Mouse (Mus musculus) cerebellum, adult 9-11 months (tissue): ENCODE data around the gene Fam129a.
A peak's percentile ranks its signal among the peaks of the same experiment; 100 is the strongest.
"Not testable (repeated sequence)": the region's sequence is repeated elsewhere in the genome, so short reads cannot be mapped to it uniquely, and the experiment has no call there.

ENCODE experiments used
- DNase-seq: peaks from one replicate; pipeline ENCODE4 v3.0.0; 2022

The Fam129a gene

DNA sequence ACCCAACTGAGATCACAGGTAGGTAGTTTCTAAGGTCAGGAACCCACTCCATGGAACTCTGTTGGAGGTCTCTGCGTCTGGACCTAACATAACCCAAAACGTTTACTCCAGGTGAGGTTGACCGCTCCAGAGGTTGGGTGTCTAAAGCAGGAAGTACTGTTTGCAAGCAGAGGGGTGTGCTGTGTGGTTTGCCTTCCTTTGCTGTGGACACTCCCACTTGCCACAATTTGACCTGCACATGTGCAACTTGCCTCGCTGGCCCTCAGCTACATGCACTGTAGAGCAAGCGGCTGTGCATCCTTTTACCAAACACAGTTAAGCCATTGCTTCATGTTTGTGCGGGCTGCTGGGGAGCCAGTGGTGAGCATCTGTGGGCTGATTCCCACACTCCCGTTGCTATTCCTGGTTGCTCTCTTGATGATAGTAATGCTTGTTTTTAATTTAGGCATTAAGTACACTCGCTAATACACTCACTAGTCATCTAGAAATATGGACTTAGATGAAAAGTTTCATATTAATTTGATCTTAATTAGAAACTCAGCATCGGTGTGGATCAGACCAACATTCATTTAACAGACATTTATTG lies 99.1 kb downstream of the Fam129a start:
- no peak for DNase-seq

DNA sequence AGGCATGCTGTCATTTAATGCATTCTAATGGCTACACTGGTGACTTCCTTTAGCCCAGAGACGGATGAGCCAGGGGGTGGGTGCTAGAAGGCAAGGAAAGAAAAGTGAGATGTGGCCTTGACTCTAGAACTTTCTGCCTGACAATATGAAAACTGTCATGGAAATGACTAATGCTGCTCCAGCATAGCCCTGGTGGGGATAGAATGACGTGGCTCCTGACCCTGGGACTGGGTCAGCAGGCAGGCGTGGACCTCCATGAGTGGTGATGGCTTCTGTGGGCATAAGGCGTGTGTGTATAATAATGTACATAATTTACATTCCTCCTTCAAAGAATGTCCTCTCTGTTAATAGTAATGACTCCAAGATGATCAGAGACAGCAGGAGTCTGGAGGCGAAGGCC lies 104.7 kb downstream of the Fam129a start:
- no peak for DNase-seq

DNA sequence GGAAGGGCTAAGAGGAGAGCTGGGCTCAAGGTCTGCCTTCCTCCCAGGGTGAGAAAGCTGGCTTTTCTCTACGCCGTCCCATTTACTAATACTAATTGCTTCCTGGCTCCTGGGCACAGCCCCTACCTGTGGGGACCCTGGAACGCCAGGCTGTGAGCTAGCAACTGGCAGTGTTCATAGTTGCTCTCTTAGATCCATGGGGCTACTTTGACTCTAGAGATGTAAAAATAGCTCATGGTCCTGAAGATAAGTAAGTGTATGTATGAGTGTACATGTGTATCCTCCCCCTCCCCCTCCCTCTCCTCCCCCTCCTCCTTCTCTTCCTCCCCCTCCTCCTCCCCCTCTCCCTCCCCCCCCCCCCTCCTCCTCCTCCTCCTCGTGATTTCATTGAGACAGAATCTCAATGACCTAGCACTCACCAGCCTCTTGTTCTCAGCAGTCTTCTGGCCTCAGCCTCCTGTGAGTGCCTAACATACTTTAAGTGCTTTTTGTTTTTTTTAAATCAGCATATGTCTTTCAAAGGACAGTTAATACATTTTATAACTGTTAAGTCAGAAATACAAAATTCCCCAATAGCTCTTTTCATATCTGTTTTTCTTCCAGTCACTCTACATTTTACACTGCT lies 106.3 kb downstream of the Fam129a start:
- DNase-seq, result no peak

DNA sequence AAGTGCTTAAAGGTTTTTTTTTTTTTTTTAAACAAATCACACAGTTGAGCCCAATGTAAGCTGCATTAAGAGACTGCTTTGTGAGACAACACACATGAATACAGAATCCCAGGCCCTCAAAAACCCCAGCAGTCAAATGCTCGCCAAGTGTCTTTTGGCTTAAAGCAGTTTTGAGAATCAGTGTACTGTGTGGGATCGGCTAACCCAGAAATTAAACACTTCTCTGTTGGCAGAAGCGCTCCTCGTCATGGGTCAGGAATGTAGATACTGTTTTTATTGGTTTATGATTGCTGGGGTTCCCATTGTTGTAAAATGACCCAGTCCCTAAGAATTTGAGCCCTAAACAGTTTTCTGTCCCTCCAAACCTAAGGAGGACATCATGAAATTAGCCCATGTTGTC lies 107.0 kb downstream of the Fam129a start:
- no peak for DNase-seq

DNA sequence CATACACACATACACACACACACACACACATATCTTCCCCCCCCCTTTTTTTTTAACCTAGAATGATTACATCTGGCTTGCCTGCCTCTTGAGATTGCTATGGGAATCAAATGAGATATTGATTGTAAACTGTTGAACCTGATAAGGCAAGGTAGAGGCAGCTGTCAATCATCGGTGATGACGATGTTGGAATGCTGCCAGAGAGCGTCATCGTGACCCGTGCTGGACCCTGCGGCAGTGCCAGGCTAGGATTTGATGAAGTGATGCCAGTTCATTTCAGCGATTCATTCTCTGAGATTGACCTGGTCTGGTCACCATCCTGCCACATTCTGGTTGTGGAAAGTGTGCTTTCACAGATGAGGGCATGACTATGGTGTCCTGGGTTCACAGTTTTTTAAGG lies 108.2 kb downstream of the Fam129a start:
- DNase-seq, result no peak

DNA sequence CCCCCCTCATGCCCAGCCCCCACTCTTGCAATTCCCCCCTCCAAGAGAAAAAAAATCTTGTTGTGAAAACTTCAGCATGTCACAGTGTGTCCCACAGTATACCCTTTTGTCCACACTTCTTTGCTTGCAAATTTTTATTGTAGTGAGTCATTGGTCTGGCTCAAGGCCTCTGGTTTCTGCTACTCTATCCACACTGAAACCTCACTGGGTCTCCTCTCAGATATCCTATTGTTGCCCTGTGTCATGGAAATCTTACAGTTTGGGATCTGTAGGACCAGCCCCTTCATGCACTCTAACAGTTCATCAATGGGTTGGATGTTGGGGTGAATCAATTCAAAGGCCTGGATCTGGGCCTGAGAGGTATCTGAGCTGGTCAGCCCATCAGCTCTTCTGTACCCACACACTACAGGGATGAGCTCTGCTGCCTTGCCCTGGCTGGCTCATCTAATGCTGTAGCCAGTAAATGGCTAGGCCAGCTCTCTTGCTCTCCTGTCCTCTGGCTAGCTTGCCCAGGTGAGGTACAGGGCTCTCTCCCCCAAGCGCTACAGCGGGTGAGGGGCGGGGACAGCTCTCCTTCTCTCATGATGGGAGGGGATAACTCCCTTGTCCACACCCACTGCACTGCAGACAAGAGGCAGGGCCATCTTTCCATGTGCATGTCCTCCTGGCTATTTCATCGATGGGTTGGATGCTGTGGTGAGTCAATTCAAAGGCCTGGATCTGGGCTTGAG lies 109.1 kb downstream of the Fam129a start:
- DNase-seq, result no peak

DNA sequence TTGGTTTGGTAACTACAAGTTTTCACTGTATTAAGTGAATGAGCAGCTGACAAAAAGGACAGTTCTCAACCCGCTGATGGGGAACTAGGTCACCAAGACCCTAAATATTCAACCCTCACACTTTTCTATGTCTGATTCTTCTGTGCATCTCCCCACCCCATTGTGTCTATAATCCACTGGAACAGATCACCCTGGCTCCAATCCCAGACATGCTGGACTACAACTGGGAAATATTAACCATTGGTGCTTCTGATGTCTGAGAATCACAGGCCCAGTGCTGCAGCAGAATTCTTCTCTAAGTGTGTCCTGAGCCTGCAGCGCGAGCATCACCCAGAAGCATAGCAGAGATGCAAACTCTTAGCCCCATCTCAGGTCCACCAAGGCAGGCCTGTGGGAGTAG lies 110.0 kb downstream of the Fam129a start:
- DNase-seq, result no peak

DNA sequence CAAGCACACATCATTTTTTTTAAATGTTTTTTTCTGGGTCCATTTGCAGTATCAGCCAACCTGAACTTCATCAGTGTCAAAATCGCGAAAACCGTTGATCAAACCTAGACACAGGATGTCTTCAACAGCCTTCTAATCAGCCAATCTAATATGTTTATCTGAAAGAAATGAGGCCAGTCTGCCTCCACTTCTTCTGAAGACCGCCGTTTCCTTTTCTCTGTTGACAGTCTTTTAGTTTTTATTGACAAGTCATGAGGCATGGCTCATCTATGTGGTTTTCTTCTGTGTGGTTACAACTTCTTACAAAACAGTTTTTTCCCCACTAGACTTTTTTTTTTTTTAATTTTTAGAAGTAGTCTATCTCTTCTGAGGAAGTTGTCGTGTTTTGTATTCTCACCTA lies 111.9 kb downstream of the Fam129a start:
- no peak for DNase-seq

DNA sequence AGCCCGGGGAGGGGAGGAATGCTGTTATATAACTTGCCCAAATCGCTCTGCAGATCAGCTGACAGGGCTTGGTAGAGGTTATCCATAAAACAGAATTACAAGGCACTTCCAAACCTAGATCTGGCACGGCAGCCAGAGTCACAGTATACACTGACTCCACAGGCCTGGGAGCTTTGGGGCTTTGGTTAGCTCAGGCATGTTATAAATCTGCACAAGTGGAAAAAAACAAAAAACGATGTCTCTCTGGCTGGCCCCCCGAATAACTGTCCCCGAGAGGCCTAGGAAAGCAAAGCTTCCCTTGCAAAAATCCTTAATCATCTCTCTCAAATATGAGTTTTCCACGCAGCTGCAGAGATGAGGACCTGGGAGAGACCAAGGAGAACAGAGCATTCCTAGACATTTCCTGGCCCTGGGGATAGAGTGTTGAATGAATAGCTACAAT lies 113.5 kb downstream of the Fam129a start:
- DNase-seq, result no peak

DNA sequence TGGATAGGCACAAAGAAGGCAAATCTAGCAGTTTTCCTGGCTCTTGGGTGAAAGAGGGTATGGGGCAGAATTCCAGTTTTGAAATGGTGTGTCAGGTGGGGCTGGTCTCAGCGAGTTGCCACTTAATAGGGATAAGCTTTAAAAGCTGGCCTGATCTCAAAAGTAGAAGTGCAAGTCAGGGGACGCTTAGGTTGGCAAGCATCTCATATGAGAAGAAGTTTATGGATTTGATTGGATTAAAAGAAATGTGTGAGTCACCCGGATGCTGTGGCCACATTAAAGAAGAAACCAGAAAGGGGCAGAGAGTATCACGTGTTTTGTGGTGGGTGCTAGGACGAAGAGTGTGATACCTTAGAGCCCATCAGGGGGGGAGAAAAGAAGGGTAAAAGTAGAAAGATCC lies 114.0 kb downstream of the Fam129a start:
- DNase-seq, result no peak

DNA sequence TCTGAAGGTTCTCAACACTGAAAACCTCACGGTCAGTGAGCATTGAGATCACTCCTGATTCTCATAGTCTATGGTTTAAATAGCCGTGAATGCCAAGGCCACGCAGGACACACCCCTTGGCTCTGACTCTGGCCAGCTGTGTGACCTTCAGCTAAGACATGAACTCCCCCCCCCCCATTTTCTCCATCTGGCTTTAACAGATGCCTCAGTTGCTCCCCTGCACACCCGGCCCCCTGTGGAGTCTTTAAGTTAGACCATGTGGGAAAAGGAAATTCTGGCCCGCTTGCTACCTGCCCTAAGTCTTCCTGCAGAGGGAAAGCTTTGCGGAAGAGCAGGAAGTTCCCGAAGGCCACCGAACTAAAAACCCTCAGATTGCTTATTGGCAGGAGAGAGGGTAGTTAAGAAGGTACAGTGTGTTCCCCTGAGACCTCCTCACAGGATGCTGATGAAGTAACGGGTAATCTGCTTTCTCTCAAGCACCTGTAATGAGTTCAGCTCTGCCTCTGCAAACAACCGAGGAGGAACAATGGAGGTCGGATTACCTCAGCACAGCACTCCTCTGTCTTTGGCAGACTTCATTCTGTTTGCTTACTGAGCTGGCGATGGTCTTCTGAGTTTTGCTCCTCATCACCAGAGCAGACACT lies 114.8 kb downstream of the Fam129a start:
- DNase-seq, result no peak

DNA sequence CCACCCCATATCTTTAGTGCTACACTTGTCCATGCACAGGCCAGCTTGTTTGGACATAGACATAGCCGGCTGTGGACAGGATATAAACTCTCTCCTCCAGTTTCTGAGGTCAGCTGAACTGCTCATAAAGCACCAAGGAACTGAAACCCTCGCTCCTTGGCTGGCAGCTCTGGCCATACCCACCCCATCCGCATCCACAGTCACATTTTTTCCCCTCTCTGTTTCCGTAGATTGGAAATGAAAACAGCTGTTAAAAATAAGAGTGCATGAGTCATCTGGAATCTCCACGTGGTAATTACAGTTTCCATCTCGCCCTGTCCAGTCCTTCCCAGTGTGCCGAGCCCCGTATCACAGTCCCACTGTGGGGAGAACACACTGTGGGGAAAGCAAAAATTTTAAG lies 115.7 kb downstream of the Fam129a start:
- DNase-seq, result no peak

DNA sequence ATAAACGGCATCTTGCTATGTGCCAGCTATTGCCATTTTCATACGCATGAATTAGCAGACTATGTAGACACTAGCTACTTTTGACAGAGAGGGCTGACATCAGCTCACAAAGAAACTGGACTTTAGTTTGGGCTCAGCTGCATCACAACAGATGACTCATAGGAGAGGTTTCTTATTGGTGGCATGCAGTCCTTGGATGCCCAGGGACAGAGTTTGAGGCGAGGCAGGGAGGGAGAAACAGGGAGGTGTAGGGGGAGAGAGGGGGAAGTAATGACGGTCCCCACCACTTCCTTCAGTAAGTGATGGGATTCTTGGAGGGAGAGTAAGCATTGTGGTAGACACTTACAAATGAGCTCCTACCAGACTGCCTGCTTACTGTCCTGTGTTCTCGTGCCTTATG lies 118.0 kb downstream of the Fam129a start:
- no peak for DNase-seq

DNA sequence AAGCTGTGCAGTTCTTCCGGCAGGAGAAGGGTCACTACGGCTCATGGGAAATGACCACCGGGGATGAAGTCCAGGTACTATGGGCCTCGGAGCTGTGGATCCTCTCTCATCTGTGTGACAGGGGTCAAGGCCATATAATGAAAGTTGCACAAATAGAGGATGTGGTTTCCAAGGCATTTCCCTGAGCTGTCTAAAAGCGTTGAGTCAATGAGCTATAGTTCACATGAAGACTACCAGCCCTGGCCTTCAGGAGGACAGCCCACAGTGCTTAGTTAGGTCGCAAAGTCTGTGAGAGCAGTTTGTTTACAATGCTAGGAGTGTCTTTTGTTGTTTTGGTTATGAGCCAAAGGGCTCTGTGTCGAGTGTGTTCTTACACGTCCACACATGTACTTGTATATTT lies 118.6 kb downstream of the Fam129a start:
- DNase-seq, result no peak

DNA sequence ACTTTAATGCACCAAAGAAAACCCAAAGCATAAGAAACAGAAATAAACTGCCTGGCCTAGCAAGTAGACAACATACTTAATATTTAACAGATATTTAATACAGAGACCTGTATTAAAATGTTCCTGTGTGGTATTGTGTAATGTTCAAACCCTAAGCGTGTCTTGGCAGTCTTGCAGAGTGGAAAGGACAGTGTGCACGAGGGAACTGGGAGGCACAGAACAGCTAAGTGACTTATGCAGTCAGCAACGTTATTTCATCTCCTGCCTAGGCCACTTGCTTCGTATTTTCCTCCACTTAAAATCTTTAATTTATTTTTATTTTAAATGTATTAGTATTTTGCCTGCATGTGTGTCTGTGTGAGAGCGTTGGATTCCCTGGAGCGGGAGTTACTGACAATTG lies 119.1 kb downstream of the Fam129a start:
- no peak for DNase-seq

DNA sequence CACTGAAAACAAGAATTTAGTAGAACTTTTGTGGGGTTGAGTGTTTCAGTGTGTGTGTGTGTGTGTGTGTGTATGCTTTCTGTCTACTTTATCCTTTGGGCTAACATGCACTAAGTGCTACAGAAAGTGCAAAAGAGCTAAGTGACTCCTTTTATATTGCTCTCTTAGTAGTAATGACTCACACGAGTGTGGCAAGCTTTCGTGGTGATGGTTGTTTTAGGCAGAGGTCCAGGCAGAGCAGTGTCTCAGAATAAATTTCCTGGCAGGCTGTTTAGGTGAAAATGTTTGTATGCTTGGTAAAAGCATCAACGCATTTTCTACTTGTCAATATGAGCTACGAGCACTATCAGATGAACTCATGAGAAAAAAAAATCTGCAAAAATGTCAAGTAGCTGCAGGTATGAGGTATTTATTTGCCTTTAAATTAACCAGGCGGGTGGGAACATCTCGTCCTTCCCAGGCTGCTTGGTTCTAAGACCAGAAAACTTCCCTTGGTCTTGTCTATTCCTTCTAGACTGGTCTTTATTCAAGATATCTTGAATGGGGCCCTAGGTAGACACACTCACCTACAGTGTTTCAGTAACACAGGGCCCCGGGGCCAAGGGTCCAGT lies 119.7 kb downstream of the Fam129a start:
- DNase-seq, result no peak

DNA sequence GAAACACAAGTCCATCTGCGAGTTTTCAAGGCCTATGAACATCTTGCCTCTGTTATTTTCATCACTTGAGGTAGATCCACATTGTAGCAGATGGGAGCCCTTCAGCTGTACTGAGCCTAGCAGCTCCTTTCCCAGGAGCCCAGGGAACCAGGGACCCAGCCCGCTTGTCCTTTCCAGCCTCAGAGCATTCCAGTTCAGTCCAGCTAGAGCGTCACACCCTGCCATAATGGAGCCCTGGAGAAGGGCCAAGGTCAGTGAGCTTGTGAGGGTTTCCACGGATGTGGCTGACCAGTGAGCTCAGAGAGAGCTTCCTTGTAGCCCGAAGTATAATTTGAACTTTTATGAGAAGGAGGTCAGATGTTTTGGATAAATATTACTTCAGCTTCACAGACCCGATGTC lies 121.9 kb downstream of the Fam129a start:
- not testable (repeated sequence) for DNase-seq

DNA sequence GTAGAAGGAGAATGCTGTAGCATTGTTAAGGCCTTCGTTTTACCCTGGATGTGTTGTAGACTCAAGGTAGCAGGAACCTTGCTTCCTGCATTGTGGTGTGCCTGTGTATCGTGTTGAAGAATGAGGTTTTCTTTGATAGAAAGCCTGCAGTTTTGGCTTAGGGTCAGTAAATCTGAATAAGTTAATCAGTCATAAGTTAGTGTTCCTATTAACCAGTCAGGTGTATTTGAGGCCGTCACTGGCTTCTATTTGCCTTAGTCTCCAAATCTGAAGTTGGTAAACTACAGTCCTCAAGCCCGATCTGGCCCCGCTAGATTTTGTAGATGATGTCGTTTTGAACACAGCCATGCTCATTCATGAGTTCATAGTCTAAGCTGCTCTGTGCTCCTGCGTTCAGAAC lies 125.8 kb downstream of the Fam129a start:
- no peak for DNase-seq

DNA sequence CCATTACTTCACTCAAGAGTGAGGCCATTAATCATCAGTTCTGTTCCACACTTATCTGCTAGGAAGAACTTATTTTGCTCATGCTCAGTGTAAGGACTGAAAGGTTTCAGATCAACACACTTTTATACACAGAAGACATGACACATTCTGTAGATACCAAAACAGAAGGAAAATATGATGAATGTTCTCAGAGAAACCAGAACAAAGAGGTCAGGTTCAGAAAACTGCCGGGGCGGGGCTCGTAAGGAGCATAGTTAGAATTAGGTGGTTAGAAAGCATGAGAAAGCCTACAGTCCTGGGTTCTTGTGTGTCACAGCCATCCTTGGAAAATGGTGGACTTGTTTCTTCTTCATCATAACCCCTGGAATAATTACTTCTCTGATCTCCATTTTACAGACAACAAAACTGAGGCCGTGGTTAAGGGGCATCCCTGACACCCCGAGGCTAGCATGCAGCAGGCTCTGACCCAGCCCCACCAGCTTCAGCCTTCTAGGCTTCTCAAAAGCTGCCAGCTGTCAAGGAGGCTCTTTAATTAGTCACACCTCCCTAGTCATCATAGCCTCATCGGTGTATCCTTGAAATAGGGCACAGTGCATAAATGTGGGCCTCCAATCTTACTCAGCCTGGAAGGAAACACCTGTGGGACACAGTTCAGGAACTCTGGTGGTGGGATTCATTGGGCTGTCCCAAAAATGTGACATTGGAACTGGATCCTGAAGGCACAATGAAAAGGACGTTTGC lies 127.1 kb downstream of the Fam129a start:
- DNase-seq, result no peak

DNA sequence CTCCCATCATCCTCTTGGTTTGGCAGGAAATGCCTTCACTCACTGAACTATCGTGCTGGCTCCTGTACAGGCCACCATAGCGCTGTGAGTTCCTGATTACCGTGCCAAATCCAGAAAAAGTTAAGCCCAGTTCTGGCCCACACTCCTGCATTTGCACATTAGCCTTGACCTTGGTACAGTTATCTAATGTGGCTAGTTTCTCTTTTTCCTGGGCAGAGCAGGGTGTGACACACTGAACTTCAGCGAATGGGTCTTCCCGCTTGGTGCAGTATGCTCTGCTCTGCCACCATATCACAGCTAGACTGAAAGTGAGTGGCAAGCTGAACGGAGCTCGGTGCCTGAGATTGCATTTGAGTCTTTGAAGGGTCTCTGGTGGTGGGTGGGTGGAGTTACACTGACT lies 128.4 kb downstream of the Fam129a start:
- no peak for DNase-seq

DNA sequence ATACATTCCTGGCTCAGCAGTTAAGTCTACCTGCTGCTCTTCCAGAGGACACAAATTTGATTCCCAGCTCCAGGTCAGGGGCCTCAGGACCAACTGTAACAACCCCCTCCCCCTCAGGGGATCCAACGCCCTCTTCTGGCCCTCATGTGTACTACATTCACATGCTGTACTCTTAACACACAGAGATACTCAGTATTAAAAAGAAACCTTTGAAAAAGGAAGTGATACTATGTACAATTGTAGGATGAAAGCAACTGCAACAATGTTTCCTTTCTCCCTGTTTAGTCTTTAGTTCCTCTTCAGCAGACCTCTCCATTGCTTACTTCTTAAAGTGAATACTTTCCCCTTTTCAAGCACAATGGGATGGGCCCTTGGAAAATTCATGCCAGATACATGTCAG lies 131.8 kb downstream of the Fam129a start:
- no peak for DNase-seq

DNA sequence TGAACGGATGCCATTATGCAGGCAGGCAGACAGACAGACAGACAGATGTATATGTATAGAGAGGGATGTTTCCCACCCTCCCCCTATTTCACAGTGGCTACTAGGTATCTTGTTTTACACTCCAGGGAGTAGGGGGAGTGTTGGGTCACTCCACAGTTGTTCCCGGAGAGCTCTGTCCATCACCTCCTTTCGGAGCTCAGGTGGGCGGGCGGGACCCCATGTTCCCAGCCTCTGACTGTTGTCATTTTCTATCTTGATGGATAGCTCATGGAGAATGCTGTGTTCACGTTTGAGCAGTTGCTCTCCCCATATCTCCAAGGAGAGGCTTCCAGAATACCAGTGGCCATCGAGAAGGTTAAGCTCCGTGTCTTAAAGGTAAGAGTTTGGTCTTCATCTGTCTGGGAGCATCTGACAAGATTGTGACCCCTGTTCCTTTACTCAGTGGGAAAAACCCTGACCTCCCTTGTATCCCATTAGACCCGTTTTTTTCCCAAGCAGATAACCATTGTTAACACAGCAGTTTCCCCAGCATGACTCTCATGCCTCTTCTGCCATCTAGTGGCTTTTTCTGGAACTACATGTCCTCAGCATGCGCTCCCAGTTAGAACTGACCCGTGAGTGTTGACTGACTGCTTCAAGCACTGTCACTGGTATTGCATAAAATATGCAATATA lies 134.9 kb downstream of the Fam129a start:
- DNase-seq, result peak; percentile 60
